Mouse (Mus musculus) megakaryocyte, embryonic 14.5 days (primary cell): Measurements from ENCODE around the gene Arhgap35.

Source experiments
- FLI1 ChIP-seq: IDR thresholded peaks from 2 replicates; pipeline ENCODE4 v1.6.1; 2012; ENCODE audit warnings: low read length, inconsistent platforms, mixed read lengths
- GATA1 ChIP-seq: IDR thresholded peaks from 3 replicates; pipeline ENCODE4 v1.6.1; 2012; ENCODE audit warnings: mixed read lengths, low read length, inconsistent platforms, borderline replicate concordance

DNA sequence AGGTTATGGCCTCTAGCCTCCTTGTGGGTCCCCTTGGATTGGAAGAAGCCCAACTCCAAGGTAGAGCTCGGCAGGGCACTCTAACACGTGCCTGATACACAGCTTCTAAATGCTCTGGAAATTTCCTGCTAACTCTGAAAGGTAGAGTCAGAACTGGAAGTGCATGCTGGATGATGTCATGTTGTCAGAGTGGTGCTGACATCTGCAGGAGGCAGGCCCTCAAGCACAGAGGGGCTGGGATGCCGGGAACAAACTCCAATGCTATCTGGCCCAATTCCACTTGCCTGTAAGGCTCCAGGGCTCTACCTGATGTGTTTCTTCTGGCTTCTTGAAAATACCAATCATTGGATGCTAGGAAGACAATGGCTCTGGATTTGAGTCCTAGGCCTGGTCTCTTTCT lies 89.3 kb downstream of the Arhgap35 start:
- TF ChIP-seq GATA1 (no peak), FLI1 (no peak)
